Mouse (Mus musculus): Measurements from ENCODE around the gene Sec16b.

The Sec16b gene

GRCm38 (mm10) chr1:157506522-157506921, at the start of gene Sec16b:
Sec16b (plus strand) TSS chr1:157506728.
- no peak for DNase-seq

GRCm38 (mm10) chr1:157457789-157458188, 48.7 kb upstream of the Sec16b start:
- no peak for DNase-seq

GRCm38 (mm10) chr1:157458421-157459208, 47.9 kb upstream of the Sec16b start, which contains the start of gene Cryzl2:
Cryzl2 (plus strand) TSS chr1:157458577.
- DNase-seq: peak; percentile 61

- no peak for DNase-seq
Observed at GRCm38 (mm10) chr1:157459904-157460303, 46.6 kb upstream of the Sec16b start.

- no peak for DNase-seq
Observed at GRCm38 (mm10) chr1:157461276-157461675, 45.3 kb upstream of the Sec16b start.

- DNase-seq: no peak
Observed at GRCm38 (mm10) chr1:157462336-157462735, 44.2 kb upstream of the Sec16b start.

- peak; percentile 46 for DNase-seq
Observed at GRCm38 (mm10) chr1:157465194-157465593, 41.3 kb upstream of the Sec16b start.

GRCm38 (mm10) chr1:157467866-157468265, 38.7 kb upstream of the Sec16b start:
- DNase-seq: no peak

- DNase-seq: no peak
Observed at GRCm38 (mm10) chr1:157470761-157471386, 35.7 kb upstream of the Sec16b start.

- no peak for DNase-seq
Observed at GRCm38 (mm10) chr1:157472716-157473115, 33.8 kb upstream of the Sec16b start.

- DNase-seq: no peak
Observed at GRCm38 (mm10) chr1:157474865-157475264, 31.7 kb upstream of the Sec16b start.

- no peak for DNase-seq
Observed at GRCm38 (mm10) chr1:157476231-157476630, 30.3 kb upstream of the Sec16b start.

- DNase-seq: no peak
Observed at GRCm38 (mm10) chr1:157480090-157480489, 26.4 kb upstream of the Sec16b start.

GRCm38 (mm10) chr1:157480901-157481300, 25.6 kb upstream of the Sec16b start:
- DNase-seq: no peak

GRCm38 (mm10) chr1:157481666-157482065, 24.9 kb upstream of the Sec16b start:
- no peak for DNase-seq

GRCm38 (mm10) chr1:157484161-157484560, 22.4 kb upstream of the Sec16b start:
- DNase-seq: no peak

- no peak for DNase-seq
Observed at GRCm38 (mm10) chr1:157500657-157501056, 5.9 kb upstream of the Sec16b start.

- DNase-seq: no peak
Observed at GRCm38 (mm10) chr1:157501352-157501945, 5.1 kb upstream of the Sec16b start.

- no peak for DNase-seq
Observed at GRCm38 (mm10) chr1:157503071-157503470, 3.5 kb upstream of the Sec16b start.

- no peak for DNase-seq
Observed at GRCm38 (mm10) chr1:157506995-157507595, 567 bp downstream of the Sec16b start.

GRCm38 (mm10) chr1:157507814-157508213, 1.3 kb downstream of the Sec16b start:
- no peak for DNase-seq

- no peak for DNase-seq
Observed at GRCm38 (mm10) chr1:157512690-157513448, 6.3 kb downstream of the Sec16b start.

GRCm38 (mm10) chr1:157513559-157513958, 7.0 kb downstream of the Sec16b start:
- DNase-seq: no peak
